Mouse (Mus musculus): ENCODE results near the gene Dram1.

Dram1 gene

DNA sequence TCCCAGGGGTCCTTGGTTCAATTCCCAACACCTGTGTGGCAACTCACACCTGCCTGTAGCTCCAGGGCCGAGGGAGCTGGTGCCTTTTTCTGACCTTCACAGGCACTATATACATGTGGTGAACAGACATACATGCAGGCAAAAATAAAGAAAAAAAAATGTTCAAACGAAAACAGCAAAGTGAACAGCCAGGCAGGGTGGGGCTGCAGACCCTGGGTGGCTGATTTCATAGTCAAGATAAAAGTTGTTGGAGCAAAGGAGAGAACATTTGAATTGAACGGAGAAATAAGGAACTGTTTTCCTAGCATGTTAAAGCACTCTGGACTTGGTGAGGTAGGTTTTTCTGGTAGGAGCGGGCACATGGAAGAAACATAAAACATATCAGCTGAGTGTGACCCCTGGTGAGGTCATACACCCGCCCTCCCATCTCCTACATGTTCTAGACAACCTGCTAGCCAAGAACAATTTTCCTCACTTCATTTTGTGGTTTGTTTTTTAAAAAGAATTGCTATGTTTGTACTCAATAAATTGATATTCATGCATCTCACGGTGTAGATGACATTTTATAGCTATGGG is 19.9 kb upstream of the Dram1 start:
- TF ChIP-seq GATA4 (IDR thresholded peaks at IDR 0.05; ENCODE audit: insufficient replicate concordance, low read length), result no peak

DNA sequence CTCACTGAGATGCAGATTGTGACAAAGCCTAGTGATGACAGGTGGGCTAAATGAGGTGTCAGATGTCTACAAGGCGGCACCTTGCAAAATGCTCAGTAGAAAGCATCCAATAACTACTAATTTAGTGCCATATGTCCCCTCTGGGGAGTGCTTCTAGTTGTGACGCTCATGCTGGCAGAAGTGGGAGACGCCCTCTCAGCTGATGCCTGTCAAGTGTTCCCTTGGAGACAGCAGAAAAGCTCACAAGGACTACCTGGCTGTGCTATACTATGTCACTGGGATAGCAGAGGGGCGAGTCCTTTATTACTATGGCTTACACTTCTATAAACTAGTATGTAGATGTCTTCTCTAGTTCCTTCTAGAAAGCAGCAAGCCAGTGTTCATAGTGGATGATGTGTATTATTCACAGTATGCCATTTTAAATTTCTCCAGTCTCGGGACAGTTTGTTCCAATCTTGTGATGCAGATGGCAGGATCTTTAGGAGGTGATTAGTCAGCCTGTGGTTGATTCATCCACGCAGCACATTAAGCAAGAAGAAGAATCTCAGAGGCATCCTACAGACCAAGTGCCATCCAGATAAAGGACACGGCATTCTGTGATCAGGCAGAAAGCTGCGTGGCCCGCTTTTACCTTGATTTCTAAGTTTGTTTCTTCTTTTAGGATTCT is 13.4 kb upstream of the Dram1 start:
- TF ChIP-seq GATA4 (IDR thresholded peaks at IDR 0.05; ENCODE audit: insufficient replicate concordance, low read length), result no peak

DNA sequence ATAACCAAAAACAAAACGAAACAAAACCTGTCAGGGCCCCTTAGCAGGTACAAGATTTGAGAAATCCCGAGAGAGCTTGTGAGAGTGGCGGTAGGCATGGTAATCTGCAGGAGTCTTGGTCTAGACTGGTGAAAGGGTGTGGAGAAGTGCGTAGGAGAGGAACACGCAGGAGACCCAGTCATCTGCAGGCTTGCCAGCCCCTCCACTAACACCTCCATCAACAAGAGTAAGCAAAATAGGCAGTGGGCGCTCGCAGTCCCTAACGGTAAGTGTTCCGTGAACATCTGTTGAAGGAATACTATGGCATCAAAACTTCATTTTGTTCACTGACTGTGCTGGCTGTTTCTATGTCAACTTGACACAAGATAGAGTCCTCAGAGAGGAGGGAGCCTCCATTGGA is 12.6 kb upstream of the Dram1 start:
- TF ChIP-seq GATA4 (IDR thresholded peaks at IDR 0.05; ENCODE audit: insufficient replicate concordance, low read length), result no peak

DNA sequence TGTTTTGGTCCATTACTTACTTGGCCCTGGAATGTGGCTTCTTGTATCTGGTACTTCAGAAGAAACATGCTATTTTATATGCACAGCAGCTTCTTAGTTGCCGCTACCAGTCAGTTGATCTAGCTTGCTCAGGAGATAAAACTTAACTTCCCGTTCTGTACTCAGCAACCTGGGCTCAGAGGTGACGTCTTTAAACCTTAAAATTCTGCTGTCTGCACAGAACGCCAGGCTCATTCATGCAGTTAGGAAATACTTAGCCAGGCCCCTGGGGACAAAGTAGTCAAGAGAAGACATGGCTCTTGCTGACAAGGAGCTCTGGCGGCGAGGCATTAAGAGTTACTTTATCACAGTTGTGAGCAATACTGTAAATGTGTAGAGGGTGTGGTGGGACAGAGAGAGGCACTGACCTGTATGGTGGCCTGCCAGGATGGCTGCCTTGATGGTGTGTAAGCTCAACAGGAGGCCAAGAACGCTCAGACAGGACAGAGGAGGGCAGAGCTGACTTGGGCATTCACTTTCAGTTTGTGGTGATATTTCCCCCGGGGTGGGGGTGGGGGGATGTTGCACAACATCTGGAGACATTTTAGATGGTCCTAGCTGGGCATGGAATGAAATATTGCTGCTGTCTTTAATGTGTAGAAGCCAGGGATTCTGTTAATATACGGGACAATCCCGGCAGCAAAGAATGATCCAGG is 11.4 kb upstream of the Dram1 start:
- TF ChIP-seq GATA4 (IDR thresholded peaks at IDR 0.05; ENCODE audit: insufficient replicate concordance, low read length), result no peak

DNA sequence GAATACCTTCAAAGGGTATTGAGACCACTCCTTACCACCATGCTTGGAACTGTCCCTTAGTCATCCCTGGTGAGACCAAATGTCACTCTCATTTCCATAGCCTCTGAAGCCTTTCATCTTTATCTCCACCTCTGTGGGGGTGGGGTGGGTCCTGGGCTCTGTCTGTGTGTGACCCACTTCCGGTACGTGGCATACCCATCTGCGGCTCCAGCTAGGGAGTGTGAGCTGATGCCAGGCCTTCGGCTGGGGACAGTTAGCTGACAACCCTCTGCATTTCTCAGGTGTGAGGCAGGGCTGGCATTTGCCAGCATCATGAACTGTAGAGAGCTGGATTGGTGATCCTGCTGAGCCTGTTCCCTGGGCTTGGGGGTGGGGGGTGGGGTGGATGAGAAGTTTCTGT is 10.7 kb upstream of the Dram1 start:
- TF ChIP-seq GATA4 (IDR thresholded peaks at IDR 0.05; ENCODE audit: insufficient replicate concordance, low read length), result no peak

DNA sequence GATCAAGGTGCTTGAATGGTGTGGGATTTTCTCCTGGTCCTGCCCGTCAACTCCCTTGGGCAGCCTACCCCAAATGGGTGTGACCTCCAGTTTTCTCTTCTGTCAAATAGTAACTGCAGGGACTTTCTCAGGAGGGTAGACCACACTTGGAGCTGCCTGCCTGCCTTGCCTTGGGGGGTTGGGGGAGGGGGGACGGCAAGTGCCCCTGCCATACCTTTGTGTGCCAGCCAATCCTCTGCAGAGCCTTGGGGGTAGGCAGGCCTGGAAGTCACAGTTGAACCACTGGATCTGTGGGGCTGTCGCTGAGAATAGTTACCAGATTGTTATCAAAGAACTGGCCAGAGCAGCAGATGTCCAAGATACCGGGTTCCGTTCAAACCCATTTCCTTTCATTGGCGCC is 7.4 kb upstream of the Dram1 start:
- no peak for TF ChIP-seq GATA4 (IDR thresholded peaks at IDR 0.05; ENCODE audit: insufficient replicate concordance, low read length)

DNA sequence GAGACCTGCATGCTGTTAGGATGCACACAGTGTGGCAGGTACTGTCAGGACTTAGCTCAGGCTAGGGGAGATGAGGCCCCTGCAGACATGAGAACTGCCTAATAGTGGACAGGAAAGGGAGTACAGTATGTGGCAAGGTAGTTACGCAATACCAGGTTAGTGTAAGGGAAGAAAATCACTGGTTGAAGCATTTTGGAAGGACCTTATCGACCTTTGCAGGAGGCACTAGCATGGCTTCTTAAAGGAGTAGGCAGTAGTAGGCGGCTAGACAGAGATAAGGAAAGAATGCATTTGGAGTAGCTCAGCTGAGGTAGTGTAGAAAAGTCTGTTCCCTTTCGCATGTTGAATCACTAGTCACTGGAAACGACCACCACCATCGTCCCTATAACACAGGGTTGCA is 6.9 kb upstream of the Dram1 start:
- no peak for TF ChIP-seq GATA4 (IDR thresholded peaks at IDR 0.05; ENCODE audit: insufficient replicate concordance, low read length)

DNA sequence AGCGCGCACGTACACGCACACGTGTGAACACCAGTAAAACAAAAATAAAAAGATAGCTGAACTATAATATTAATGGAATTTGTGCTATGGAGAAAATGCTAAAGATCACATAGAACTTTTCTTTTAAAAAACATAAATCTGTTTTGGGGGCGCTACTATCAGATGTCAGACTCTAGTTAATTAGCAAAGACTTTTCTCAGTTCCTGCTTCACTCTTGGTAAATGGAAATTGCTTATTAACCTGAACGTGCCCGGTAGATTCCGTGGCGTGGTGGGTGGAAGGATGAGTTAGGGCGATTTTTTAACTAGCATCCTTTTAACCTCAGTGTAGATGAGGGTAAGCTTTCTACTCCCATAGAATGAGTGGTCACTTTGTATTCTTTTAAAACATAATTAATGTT is 6.4 kb upstream of the Dram1 start:
- TF ChIP-seq GATA4 (IDR thresholded peaks at IDR 0.05; ENCODE audit: insufficient replicate concordance, low read length), result no peak

DNA sequence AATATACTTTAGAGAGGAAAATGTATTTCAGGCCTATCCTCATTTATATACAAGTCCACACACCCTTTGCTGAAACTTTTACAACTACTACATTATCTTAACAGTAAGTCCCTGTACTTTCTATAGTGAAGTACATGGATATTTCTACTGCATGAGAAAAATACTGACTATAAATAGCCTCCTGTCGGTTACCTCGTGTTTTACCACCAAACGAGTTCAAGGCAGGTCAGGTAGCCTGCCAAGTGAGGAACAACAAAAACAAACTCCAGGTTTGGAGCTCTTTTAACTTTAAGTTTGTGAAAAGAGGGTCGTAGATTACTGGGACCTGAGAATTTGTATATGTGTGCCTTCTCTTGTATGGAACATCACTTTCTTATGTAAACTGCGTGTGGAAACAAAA is 5.2 kb upstream of the Dram1 start:
- no peak for TF ChIP-seq GATA4 (IDR thresholded peaks at IDR 0.05; ENCODE audit: insufficient replicate concordance, low read length)

DNA sequence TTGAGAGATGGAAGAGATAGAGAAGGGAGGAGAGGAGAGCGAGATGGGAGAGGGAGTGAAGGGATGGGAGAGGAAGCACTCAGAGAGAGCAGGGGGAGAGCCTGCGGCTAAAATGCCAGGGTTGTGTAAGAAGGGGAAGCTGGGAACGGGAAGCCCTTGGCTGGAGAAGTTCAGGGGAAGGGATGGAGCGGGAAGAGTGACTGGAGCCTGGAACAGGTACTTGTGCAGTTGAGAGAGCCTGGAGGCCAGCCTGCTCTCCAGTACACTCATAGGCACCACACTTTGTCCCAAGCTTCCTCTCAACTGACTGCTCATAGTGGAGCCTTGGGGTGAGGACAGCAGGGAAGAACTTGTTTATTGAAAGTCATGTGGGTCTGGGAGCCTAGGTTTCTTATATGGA is 4.6 kb upstream of the Dram1 start:
- TF ChIP-seq GATA4 (IDR thresholded peaks at IDR 0.05; ENCODE audit: insufficient replicate concordance, low read length), result no peak

DNA sequence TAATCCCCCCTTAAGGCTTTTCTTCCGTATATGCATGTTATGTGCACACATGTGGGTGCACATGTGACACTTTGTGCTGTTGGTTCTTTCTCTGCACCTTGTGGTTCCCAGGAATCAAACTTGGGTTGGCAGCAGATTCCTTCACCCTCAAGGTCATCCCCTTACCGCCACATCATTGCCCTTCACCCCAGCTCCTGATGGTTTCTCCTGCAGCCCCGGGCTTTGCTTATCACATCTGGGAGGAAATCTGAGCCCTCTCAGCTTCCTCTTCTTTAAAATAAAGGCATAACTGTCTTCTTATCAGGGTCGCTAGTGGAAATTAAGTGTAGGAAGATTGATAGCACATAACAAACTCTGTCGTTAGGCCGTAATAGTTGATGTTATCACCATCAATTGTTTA is 3.1 kb upstream of the Dram1 start:
- no peak for TF ChIP-seq GATA4 (IDR thresholded peaks at IDR 0.05; ENCODE audit: insufficient replicate concordance, low read length)

DNA sequence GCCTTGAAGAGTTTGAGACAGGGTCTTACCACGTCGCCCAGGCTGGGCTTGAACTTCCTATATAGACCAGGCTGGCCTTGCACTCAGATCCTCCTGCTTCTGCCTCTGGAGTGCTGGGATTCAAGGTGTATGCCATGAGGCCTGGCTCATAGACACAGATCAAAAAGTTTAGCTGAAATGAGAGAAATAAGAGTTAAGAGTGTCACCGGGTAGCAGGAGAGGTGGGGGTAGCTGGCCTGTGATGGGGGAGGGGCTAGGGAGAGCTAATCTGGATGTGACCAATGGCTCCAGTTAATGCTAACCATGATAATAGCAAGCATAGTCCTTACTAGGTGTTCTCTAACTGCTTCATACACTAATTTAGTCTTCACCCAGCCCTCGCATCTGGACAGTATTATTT is 2.4 kb upstream of the Dram1 start:
- TF ChIP-seq GATA4 (IDR thresholded peaks at IDR 0.05; ENCODE audit: insufficient replicate concordance, low read length), result no peak

DNA sequence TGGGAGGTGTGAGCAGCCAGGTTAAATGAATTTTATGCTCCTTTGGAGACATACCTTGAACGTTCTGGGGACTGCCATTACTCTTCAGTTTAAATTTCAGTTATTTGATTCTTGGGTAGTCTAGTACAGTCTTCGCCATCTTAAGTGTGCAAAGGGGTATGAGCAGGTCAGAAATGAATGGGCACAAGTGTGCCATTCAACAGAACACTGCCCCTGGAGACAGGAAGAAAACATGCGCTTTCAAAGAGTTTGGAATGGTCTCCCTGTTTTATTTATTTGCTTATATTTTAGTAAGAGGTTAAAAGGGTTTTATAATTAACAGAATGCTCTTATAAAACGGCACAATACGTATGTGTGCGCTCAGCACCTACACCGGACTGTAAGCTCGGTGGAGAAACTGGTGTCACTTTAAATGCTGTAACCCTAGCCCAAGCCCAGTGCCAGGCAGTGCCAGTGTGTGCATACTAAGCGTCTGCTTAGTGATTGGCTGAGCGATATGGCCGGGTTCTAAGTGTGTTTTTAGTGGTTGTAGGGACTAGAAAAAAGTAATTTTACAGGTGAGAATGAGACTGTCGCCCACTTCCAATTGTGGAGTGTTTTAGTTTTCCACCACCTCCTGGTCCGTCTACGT is 1.7 kb upstream of the Dram1 start:
- TF ChIP-seq GATA4 (IDR thresholded peaks at IDR 0.05; ENCODE audit: insufficient replicate concordance, low read length), result no peak

DNA sequence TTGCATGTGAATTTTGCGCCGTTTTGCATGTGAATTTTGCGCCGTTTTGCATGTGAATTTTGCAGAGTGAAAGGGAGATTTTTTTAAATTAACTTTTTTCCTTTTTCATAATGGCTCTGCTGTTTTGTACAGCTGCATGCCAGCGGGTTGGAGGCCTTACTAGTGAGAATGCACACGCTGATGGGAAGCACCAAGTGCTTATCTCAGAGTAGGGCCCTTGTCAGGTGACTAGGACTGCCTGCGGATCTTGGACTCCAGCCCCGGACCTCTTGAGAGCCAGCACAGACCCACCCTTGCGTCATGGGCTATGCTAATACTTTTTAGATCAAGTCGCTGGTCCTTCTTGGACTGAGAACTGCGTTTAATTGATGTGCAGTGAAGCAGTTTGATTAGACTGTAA is 1.1 kb upstream of the Dram1 start:
- no peak for TF ChIP-seq GATA4 (IDR thresholded peaks at IDR 0.05; ENCODE audit: insufficient replicate concordance, low read length)

DNA sequence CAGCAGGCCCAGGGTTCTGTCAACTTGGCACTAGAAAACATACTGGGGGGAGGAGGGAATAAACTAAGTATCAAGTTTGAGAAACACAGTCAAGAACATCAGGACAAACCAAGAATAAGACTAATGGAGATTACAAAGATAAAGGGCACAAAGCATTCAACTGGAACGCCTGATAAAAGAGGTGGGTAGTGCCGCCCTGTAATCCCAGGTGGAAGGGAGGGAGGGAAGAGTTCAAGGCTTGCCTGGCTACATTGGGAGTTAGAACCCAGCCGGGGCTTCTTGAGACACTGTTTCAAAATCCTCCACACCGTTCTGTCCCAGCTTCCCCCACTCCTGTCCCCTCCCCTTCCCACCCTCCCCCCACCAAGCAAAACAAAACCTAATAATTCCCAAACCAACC is 1.2 kb downstream of the Dram1 start:
- no peak for TF ChIP-seq GATA4 (IDR thresholded peaks at IDR 0.05; ENCODE audit: insufficient replicate concordance, low read length)

DNA sequence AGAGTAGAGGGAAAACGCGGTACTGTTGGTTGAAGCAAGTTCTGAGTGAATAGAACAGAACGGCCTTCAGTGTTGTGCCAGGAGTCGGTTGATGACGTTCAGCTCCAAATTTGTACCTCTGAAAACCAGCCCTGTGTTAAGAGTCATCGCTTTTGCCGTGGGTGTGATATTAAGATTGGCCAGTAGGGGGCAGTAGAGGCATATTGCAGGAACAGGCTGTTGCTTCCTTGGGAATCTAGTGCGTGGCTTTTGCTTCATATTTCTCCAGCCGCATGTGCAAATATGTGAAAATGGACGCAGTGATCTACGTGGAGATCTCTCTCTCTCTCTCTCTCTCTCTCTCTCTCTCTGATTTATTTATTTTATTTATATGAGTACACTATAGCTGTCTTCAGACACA is 2.1 kb downstream of the Dram1 start:
- no peak for TF ChIP-seq GATA4 (IDR thresholded peaks at IDR 0.05; ENCODE audit: insufficient replicate concordance, low read length)

Measured in liver, adult (tissue).